Mouse (Mus musculus): ENCODE data around the gene Rln3. TPM values are rescaled to one million over a fixed set of nuclear protein-coding genes. Genes with fewer than 3 reads are reported as not detected.

Rln3 gene
- 0.42 TPM in 1 of 2 replicates, not detected in the other for polyA plus RNA-seq (2015; fragmentation: Nextera tagmentation; extraction: Ambion mirVana)

- ATAC-seq: no peak
- H3K27ac ChIP-seq (ENCODE audit: low read depth, low read length): no peak within 1 kb of the TSS
- peaks cover 31% of the 10 kb centered on the region for H3K27me3 ChIP-seq (replicated peaks; ENCODE audit: control insufficient read depth, insufficient read depth, low read length)
- no peak for TF ChIP-seq CTCF (IDR thresholded peaks at IDR 0.05; ENCODE audit: low read depth)
- H3K4me1 ChIP-seq (replicated peaks; ENCODE audit: control insufficient read depth, insufficient read depth, low read length): no peaks in the 10 kb centered on the region
- no peaks in the 10 kb centered on the region for H3K36me3 ChIP-seq (ENCODE audit: control insufficient read depth, insufficient read depth)
- no peak within 1 kb of the TSS for H3K4me2 ChIP-seq (replicated peaks; ENCODE audit: low read depth)
- WGBS: 20% methylated on average over 9 of the region's 9 CpGs
- H3K9me3 ChIP-seq (ENCODE audit: control insufficient read depth): no peaks in the 10 kb centered on the region
- 0 out of 2 replicates have a peak within 1 kb of the TSS, but pooled peaks have one; percentile 2 for H3K4me3 ChIP-seq (ENCODE audit: low read depth, low read length)
- no peak within 1 kb of the TSS for H3K9ac ChIP-seq (ENCODE audit: low read depth, low read length)
Observed at GRCm38 (mm10) chr8:84044900-84045299, at the start of gene Rln3. TSS of gene Rln3 (minus strand) at chr8:84045000.

DNA sequence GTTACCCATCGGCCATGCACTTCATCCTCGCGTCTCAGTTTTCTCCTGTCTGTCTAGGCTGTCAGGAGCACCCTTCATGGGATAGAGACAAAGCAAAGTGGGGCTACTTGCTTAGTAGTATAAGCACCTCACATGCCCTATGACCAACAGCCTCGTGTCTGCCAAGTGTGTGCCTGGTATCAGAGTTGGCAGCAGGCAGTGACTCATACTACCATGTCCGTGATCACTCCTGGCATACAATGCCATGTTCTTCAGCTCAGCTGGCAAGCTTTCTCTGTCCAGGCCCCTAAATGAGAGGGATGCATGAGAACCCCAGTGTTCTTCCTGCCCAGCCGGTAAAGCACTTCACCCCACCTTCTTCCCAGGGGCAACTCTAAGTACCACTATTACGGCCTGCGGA lies 45.8 kb upstream of the Rln3 start:
- TF ChIP-seq CTCF (IDR thresholded peaks at IDR 0.05; ENCODE audit: low read depth): no peak
- Histone ChIP-seq H3K4me3 (ENCODE audit: low read depth, low read length) (no peak overlapping the region), H3K9ac (ENCODE audit: low read depth, low read length) (no peak overlapping the region), H3K27me3 (replicated peaks; ENCODE audit: control insufficient read depth, insufficient read depth, low read length) (no peaks in the 10 kb centered on the region), H3K36me3 (ENCODE audit: control insufficient read depth, insufficient read depth) (peaks cover 67% of the 10 kb centered on the region), H3K4me1 (replicated peaks; ENCODE audit: control insufficient read depth, insufficient read depth, low read length) (no peaks in the 10 kb centered on the region), H3K27ac (ENCODE audit: low read depth, low read length) (no peak overlapping the region), H3K4me2 (replicated peaks; ENCODE audit: low read depth) (no peak overlapping the region), H3K9me3 (ENCODE audit: control insufficient read depth) (no peaks in the 10 kb centered on the region)
- ATAC-seq: no peak
- WGBS: 90% methylated on average over 8 of the region's 8 CpGs

GRCm38 (mm10) chr8:84089277-84089676 lies 44.5 kb upstream of the Rln3 start:
- no peaks in the 10 kb centered on the region for H3K4me1 ChIP-seq (replicated peaks; ENCODE audit: control insufficient read depth, insufficient read depth, low read length)
- H3K36me3 ChIP-seq (ENCODE audit: control insufficient read depth, insufficient read depth): peaks cover 62% of the 10 kb centered on the region
- H3K4me3 ChIP-seq (ENCODE audit: low read depth, low read length): no peak overlapping the region
- no peak overlapping the region for H3K9ac ChIP-seq (ENCODE audit: low read depth, low read length)
- no peak overlapping the region for H3K27ac ChIP-seq (ENCODE audit: low read depth, low read length)
- H3K9me3 ChIP-seq (ENCODE audit: control insufficient read depth): no peaks in the 10 kb centered on the region
- 39% methylated on average over 9 of the region's 9 CpGs for whole genome bisulfite sequencing
- H3K4me2 ChIP-seq (replicated peaks; ENCODE audit: low read depth): no peak overlapping the region
- ATAC-seq: peak; percentile 53; the same call in 1 of the 2 replicates
- no peaks in the 10 kb centered on the region for H3K27me3 ChIP-seq (replicated peaks; ENCODE audit: control insufficient read depth, insufficient read depth, low read length)
- no peak for TF ChIP-seq CTCF (IDR thresholded peaks at IDR 0.05; ENCODE audit: low read depth)

DNA sequence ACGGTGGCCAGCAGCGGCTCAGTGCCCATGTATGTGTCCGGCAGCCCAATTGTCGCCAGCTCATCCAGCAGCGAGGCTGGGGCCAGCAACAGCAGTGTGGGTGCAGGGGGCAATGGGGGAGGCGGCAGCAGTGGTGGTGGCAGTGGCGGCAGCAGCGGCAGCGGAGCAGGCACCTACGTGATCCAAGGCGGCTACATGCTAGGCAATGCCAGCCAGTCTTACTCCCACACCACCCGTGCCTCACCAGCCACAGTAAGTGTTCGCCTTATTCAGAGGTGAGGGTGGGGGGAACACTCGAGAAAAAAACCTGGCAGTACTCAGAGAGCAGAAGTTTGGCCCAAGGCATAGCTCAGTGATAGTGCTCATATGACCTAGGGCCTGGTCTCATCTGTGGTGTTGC lies 43.0 kb upstream of the Rln3 start:
- WGBS: 97% methylated on average over 14 of the region's 14 CpGs
- H3K36me3 ChIP-seq (ENCODE audit: control insufficient read depth, insufficient read depth): peaks cover 60% of the 10 kb centered on the region
- no peak for TF ChIP-seq CTCF (IDR thresholded peaks at IDR 0.05; ENCODE audit: low read depth)
- no peak for ATAC-seq
- no peaks in the 10 kb centered on the region for H3K4me1 ChIP-seq (replicated peaks; ENCODE audit: control insufficient read depth, insufficient read depth, low read length)
- H3K27ac ChIP-seq (ENCODE audit: low read depth, low read length): no peak overlapping the region
- H3K4me3 ChIP-seq (ENCODE audit: low read depth, low read length): no peak overlapping the region
- no peaks in the 10 kb centered on the region for H3K27me3 ChIP-seq (replicated peaks; ENCODE audit: control insufficient read depth, insufficient read depth, low read length)
- H3K9ac ChIP-seq (ENCODE audit: low read depth, low read length): no peak overlapping the region
- no peak overlapping the region for H3K4me2 ChIP-seq (replicated peaks; ENCODE audit: low read depth)
- no peaks in the 10 kb centered on the region for H3K9me3 ChIP-seq (ENCODE audit: control insufficient read depth)

GRCm38 (mm10) chr8:84087156-84087555 lies 42.4 kb upstream of the Rln3 start:
- 77% methylated on average over 7 of the region's 7 CpGs for WGBS
- no peak for ATAC-seq
- Histone ChIP-seq H3K4me2 (replicated peaks; ENCODE audit: low read depth) (no peak overlapping the region), H3K27ac (ENCODE audit: low read depth, low read length) (no peak overlapping the region), H3K36me3 (ENCODE audit: control insufficient read depth, insufficient read depth) (peaks cover 61% of the 10 kb centered on the region), H3K4me3 (ENCODE audit: low read depth, low read length) (no peak overlapping the region), H3K9me3 (ENCODE audit: control insufficient read depth) (no peaks in the 10 kb centered on the region), H3K27me3 (replicated peaks; ENCODE audit: control insufficient read depth, insufficient read depth, low read length) (no peaks in the 10 kb centered on the region), H3K4me1 (replicated peaks; ENCODE audit: control insufficient read depth, insufficient read depth, low read length) (no peaks in the 10 kb centered on the region), H3K9ac (ENCODE audit: low read depth, low read length) (no peak overlapping the region)
- no peak for TF ChIP-seq CTCF (IDR thresholded peaks at IDR 0.05; ENCODE audit: low read depth)

- H3K4me2 ChIP-seq (replicated peaks; ENCODE audit: low read depth): no peak overlapping the region
- peaks cover 74% of the 10 kb centered on the region for H3K36me3 ChIP-seq (ENCODE audit: control insufficient read depth, insufficient read depth)
- no peaks in the 10 kb centered on the region for H3K9me3 ChIP-seq (ENCODE audit: control insufficient read depth)
- no peak overlapping the region for H3K4me3 ChIP-seq (ENCODE audit: low read depth, low read length)
- H3K4me1 ChIP-seq (replicated peaks; ENCODE audit: control insufficient read depth, insufficient read depth, low read length): no peaks in the 10 kb centered on the region
- WGBS: 59% methylated on average over 42 of the region's 42 CpGs
- H3K9ac ChIP-seq (ENCODE audit: low read depth, low read length): no peak overlapping the region
- H3K27me3 ChIP-seq (replicated peaks; ENCODE audit: control insufficient read depth, insufficient read depth, low read length): no peaks in the 10 kb centered on the region
- no peak for ATAC-seq
- TF ChIP-seq CTCF (IDR thresholded peaks at IDR 0.05; ENCODE audit: low read depth): no peak
- H3K27ac ChIP-seq (ENCODE audit: low read depth, low read length): no peak overlapping the region
Observed at GRCm38 (mm10) chr8:84084341-84085115, 39.7 kb upstream of the Rln3 start.

All from intestine, postnatal 0 days (tissue).